Mouse (Mus musculus) midbrain, embryonic 15.5 days (tissue): ENCODE measurements around the gene Batf. TPM values are rescaled to one million over a fixed set of nuclear protein-coding genes. Genes with fewer than 3 reads are reported as not detected.
"Not testable (repeated sequence)": the region's sequence is repeated elsewhere in the genome, so short reads cannot be mapped to it uniquely, and the experiment has no call there.

Experiments
- ATAC-seq: fragments of 200-750 bp; cut with Nextera tagmentation; replicated peaks from 2 replicates; pipeline ENCODE4 v1.8.0; 2017; ENCODE audit warnings: moderate TSS enrichment
- H3K27ac ChIP-seq: fragments of 300-500 bp; sonication (generic); 2 replicates; pipeline ENCODE4 v1.5.1; 2015; ENCODE audit warnings: mild to moderate bottlenecking, inconsistent platforms
- H3K27me3 ChIP-seq: fragments of 300-500 bp; sonication (generic); replicated peaks from 2 replicates; pipeline ENCODE4 v1.6.1; 2015; ENCODE audit warnings: inconsistent platforms
- H3K36me3 ChIP-seq: fragments of 300-500 bp; sonication (generic); replicated peaks from 2 replicates; pipeline ENCODE4 v1.6.1; 2015; ENCODE audit warnings: inconsistent platforms
- H3K4me1 ChIP-seq: fragments of 300-500 bp; sonication (generic); 2 replicates; pipeline ENCODE4 v1.6.1; 2015; ENCODE audit warnings: inconsistent platforms
- H3K4me2 ChIP-seq: fragments of 300-500 bp; sonication (generic); 2 replicates; pipeline ENCODE4 v1.6.1; 2015; ENCODE audit warnings: inconsistent platforms, mild to moderate bottlenecking, moderate library complexity
- H3K4me3 ChIP-seq: fragments of 300-500 bp; sonication (generic); 2 replicates; pipeline ENCODE4 v1.5.1; 2015; ENCODE audit warnings: mild to moderate bottlenecking, inconsistent platforms
- H3K9ac ChIP-seq: fragments of 300-500 bp; sonication (generic); 2 replicates; pipeline ENCODE4 v1.6.1; 2015; ENCODE audit warnings: mild to moderate bottlenecking, inconsistent platforms
- H3K9me3 ChIP-seq: fragments of 300-500 bp; sonication (generic); 2 replicates; pipeline ENCODE4 v1.6.1; 2016; ENCODE audit warnings: inconsistent platforms
- WGBS: fragments of 180-500 bp; shearing (Covaris S2); methylation state at CpG from one replicate; pipeline ENCODE4 v1.1.7; 2015; ENCODE audit warnings: mixed read lengths; 5-methylcytosine and 5-hydroxymethylcytosine counted together
- polyA plus RNA-seq: library from polyadenylated mRNA; unstranded; fragments of >200 nt; fragmentation: Nextera tagmentation; extraction: Ambion mirVana; gene quantifications from 2 replicates; pipeline ENCODE4 v1.2.1, GENCODE M21; 2015

Batf gene
- polyA plus RNA-seq, 1 experiment from 2014 or later = 1.5 TPM

DNA sequence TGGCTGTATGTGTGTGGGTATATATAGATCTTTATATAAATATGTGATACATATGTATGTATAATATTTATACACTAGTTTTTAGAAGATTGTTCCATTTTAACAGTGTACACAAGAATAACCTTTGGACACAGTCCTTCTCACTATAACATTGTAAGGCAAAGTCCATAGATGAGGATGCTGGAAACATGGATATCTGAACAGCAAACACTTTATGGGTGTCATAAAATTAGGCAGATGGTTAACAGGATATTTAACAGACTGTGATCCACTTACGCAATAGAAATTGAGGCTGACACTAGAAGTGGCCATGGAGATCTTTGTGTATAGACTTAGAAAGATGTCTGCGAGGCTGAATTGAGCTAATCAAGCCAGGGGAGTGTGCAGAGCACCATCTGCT, 9.3 kb downstream of the Batf start:
- no peak overlapping the region for H3K27ac ChIP-seq
- WGBS = 90% methylated on average over 2 of the region's 2 CpGs
- no peak overlapping the region for H3K4me3 ChIP-seq
- no peaks in the 10 kb centered on the region for H3K4me1 ChIP-seq
- no peak for ATAC-seq
- no peaks in the 10 kb centered on the region for H3K27me3 ChIP-seq
- no peak overlapping the region for H3K4me2 ChIP-seq
- no peaks in the 10 kb centered on the region for H3K9me3 ChIP-seq
- no peak overlapping the region for H3K9ac ChIP-seq
- H3K36me3 ChIP-seq = no peaks in the 10 kb centered on the region

DNA sequence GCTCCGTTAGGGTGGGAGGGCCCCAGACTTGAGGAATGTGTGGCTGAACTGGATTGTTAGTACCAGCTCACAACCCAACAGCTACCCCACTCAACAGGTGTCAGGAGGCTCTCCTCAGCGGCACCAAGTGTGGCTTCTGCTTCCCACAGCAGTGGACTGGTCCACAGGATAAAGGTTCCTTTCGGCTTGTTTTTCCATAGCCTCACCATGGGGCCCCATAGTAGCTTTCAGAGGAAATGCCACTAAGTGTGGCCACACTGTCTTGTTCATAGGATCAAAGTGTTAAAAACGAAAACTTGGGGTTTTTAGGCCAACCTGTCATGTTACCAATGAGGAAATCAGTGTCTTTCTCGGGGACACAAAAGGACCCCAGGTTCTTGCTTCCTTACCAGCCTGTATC, 10.0 kb downstream of the Batf start:
- Histone ChIP-seq H3K4me3 (no peak overlapping the region), H3K27ac (no peak overlapping the region), H3K4me2 (no peak overlapping the region), H3K9ac (no peak overlapping the region), H3K27me3 (no peaks in the 10 kb centered on the region), H3K4me1 (no peaks in the 10 kb centered on the region), H3K9me3 (no peaks in the 10 kb centered on the region), H3K36me3 (no peaks in the 10 kb centered on the region)
- no peak for ATAC-seq
- WGBS = 87% methylated on average over 5 of the region's 5 CpGs

DNA sequence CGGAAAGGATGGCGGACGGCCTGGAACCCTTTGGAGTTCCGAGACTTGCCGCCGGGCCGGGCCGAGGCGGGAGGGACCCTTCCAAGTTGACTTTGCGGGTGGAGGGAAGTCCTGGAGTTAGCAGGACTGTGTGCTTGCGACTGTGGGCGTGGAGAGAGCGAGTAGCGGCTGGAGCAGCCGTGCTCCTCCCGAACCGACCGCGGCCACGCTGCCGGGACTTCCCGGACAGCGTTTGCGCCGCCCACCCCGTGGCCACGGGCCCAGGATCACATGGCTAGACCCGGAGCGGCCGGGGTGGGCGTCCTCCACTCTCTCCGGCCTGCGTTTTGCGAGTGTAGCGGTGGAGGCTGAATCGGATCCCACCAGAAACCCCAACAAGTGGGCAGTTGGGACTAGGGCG, 11.7 kb downstream of the Batf start:
- not testable (repeated sequence) for H3K9ac ChIP-seq, H3K4me3 ChIP-seq
- WGBS = 46% methylated on average over 17 of the region's 37 CpGs

DNA sequence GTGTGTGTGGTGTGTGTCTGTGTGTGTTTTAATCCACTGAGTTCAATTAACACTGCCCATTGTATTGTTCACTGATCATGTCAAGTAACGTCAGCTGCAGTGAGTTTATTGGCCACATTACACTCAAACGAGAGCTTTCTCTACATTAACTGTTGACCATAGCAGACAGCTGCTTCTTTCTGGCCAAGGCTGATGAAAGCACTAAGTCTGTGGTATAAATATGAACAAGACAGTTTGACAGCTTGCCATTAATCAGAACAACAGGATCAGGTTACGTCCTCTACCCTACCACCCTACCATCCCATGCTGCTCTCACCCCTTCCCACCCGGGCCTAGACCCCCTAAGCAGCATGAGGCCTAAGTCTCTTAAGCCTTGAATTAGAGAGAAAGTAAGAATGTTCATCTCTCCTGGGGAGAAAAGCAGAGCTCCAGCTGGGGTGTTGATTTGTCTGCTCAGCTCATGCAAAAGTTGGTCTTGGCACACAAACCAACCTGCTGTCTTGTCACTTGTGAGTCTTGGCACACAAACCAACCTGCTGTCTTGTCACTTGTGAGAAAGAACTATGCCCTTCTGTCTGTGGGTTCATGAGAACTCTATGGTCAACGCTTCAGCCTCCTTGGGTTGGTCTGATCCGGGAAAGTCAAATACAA, 13.8 kb downstream of the Batf start:
- no peak overlapping the region for H3K4me3 ChIP-seq
- WGBS = 71% methylated on average over 6 of the region's 6 CpGs
- no peak overlapping the region for H3K4me2 ChIP-seq
- H3K36me3 ChIP-seq = no peaks in the 10 kb centered on the region
- H3K9ac ChIP-seq = no peak overlapping the region
- peaks cover 2% of the 10 kb centered on the region; the same call in 1 of the 2 replicates for H3K4me1 ChIP-seq
- no peak overlapping the region for H3K27ac ChIP-seq
- peaks cover 6% of the 10 kb centered on the region; the same call in 1 of the 2 replicates for H3K27me3 ChIP-seq
- no peaks in the 10 kb centered on the region for H3K9me3 ChIP-seq
- ATAC-seq = no peak

More for the DNA sequence above, 11.7 kb downstream of the Batf start:
- ATAC-seq = peak; percentile 42; the same call in 1 of the 2 replicates
- not testable (repeated sequence) for H3K4me1 ChIP-seq, H3K27ac ChIP-seq, H3K9me3 ChIP-seq, H3K27me3 ChIP-seq, H3K36me3 ChIP-seq
- peak overlapping the region; percentile 37 for H3K4me2 ChIP-seq

DNA sequence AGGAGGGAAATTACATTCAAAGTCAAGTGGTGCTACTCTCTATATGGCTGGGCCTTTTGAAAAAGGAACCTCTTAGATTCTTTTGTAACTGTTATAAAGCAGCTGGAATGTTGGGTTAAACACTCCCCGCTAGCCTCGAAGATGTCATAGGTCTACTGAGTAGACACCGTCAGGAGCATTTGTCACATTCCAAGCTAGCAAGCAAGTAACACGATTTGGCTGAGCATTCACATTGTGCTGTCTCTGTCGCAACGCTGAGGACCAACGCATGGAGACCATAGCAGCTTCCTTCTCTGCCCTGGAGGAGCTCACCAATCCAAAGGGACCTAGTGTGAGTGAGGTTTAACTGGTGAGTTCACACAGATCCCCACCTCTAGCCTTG, 14.4 kb downstream of the Batf start:
- peaks cover 6% of the 10 kb centered on the region; the same call in 1 of the 2 replicates for H3K27me3 ChIP-seq
- no peaks in the 10 kb centered on the region for H3K36me3 ChIP-seq
- no peaks in the 10 kb centered on the region for H3K9me3 ChIP-seq
- H3K4me1 ChIP-seq = peaks cover 7% of the 10 kb centered on the region; the same call in 1 of the 2 replicates
- no peak overlapping the region for H3K27ac ChIP-seq
- no peak overlapping the region for H3K4me3 ChIP-seq
- H3K4me2 ChIP-seq = no peak overlapping the region
- ATAC-seq = no peak
- H3K9ac ChIP-seq = no peak overlapping the region
- WGBS = 79% methylated on average over 7 of the region's 7 CpGs

DNA sequence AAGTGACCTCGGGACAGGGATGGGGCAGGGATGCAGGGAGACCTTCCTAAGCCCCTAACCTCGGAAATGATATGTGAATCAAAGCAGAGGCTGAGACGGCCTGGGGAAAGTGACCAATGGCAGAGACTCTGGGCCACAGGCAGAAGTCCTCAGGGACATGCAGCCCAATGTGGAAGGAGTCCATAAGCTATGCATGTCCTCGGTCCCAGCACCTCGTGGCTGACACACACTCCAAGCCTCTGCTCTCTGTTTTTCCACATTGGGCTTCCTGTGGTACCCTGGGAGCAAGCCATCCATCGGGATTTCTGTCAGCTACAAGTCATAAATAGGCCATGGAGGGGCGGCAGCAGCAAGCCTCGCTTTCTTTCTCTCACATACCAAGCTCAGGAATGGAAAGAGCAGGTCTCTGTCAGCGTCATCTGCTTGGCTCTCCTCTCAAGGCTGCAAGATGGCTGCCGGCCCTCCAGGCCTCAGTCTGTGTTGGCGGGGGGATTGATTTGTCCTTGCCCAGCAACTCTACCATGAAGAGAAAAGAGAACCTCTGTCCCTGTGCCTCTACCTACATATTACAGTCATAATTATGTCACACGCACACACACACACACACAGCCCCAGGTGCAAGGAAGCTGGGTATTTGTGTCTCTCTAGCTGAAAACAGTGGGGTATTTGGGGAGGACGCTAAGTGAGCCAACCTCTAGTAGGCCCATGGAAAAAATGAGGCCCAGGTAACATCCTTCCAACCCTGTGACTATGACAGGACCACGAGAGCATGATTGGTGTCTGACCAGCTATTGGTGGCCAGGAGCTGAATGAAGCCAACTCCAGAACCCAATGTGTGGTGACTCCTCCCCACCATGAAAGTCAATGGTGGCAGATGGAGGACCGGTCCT, 15.9 kb downstream of the Batf start:
- peaks cover 8% of the 10 kb centered on the region; the same call in 1 of the 2 replicates for H3K4me1 ChIP-seq
- no peaks in the 10 kb centered on the region for H3K9me3 ChIP-seq
- H3K4me2 ChIP-seq = no peak overlapping the region
- no peak for ATAC-seq
- peaks cover 6% of the 10 kb centered on the region; the same call in 1 of the 2 replicates for H3K27me3 ChIP-seq
- WGBS = 80% methylated on average over 15 of the region's 15 CpGs
- H3K4me3 ChIP-seq = no peak overlapping the region
- H3K36me3 ChIP-seq = no peaks in the 10 kb centered on the region
- no peak overlapping the region for H3K9ac ChIP-seq
- H3K27ac ChIP-seq = no peak overlapping the region

DNA sequence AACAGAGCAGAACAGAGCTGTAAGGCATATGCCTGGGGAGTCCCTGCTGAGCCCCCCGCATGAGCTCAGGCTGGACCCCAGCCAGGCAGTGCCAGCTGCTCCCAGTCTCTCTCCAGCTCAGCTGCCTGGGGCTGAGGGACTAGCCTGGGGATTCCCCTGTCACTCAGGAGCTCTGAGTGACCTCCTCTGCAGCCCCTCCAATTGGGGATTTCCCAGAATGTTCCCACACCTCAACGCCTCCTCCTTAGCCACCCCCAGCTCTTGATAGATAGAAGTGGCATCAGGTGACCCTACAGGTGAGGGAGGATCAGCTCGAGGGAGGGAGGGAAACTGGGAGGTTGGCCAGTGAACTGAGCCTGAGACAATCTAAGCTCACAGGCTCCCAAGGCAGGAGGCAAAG, 17.0 kb downstream of the Batf start:
- Histone ChIP-seq H3K9ac (no peak overlapping the region), H3K36me3 (no peaks in the 10 kb centered on the region), H3K27ac (no peak overlapping the region), H3K4me1 (peaks cover 8% of the 10 kb centered on the region; the same call in 1 of the 2 replicates), H3K27me3 (peaks cover 6% of the 10 kb centered on the region; the same call in 1 of the 2 replicates), H3K4me3 (no peak overlapping the region), H3K9me3 (no peaks in the 10 kb centered on the region), H3K4me2 (no peak overlapping the region)
- no peak for ATAC-seq
- 74% methylated on average over 3 of the region's 3 CpGs for WGBS

DNA sequence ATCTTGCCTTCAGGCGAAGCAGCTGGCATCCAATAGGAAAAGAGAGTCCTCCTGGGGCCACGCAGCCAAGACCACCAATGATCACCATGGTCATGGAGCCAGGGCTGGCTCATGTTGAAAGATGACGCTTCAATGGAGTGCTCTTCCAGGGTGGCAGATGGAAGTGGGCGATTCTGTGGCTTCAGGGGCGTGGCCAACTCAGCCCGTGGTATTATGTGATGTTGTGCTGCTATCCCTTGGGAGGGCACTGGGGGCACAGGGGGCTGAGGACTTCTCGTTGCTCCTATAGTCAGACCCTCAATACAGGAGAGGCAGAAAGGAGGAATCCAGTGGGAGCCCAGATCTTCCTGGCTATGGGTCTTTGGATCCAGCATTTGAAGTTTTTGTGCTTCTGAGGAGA, 18.1 kb downstream of the Batf start:
- peaks cover 6% of the 10 kb centered on the region; the same call in 1 of the 2 replicates for H3K27me3 ChIP-seq
- no peak overlapping the region for H3K4me2 ChIP-seq
- ATAC-seq = no peak
- H3K36me3 ChIP-seq = no peaks in the 10 kb centered on the region
- H3K4me3 ChIP-seq = no peak overlapping the region
- H3K9me3 ChIP-seq = no peaks in the 10 kb centered on the region
- peaks cover 8% of the 10 kb centered on the region; the same call in 1 of the 2 replicates for H3K4me1 ChIP-seq
- H3K9ac ChIP-seq = no peak overlapping the region
- H3K27ac ChIP-seq = no peak overlapping the region
- 69% methylated on average over 7 of the region's 7 CpGs for WGBS

DNA sequence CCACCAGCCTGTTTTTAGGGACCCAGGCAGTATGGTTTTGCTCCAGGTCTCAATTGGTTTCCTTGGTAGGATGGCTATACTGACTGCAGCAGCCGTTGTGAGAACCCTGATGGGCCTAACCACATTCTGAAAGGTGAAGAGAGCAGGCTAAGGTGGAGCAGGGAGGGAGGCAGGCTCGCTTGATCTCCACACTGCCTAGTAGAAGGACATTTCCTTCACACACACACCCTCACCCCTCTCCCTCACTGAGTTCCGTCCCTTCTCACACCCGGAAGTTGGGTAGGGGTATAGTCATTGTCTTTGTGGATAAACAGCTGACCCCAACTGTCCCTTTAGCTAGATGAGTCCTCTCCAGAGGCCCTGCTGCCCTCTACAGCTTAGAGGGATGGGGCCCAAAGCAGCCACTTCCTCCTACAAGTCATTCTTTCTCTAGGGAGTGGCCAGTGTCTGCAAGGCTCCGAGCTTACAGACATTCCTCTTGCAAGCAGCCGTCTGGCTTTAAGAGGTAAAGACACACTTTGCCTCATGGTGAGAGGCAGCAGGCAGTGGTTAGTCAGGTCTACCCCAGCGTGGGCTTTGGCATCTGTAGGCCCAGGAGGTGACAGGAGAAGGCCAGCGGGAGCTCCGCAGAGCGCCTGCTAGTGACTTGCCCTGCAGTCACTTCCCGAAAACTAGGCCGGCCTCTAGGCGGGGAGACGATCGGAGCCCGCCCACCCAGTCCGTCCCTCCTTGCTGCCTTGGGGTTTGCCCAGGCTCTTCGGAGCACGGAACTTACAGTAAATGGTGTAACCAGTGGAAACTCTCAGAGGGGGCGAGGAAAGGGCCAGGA, 18.7 kb downstream of the Batf start:
- H3K4me1 ChIP-seq = peaks cover 8% of the 10 kb centered on the region; the same call in 1 of the 2 replicates
- H3K4me3 ChIP-seq = peak overlapping the region; percentile 11
- H3K36me3 ChIP-seq = no peaks in the 10 kb centered on the region
- ATAC-seq = no peak
- peak overlapping the region; percentile 47 for H3K4me2 ChIP-seq
- H3K27me3 ChIP-seq = peaks cover 6% of the 10 kb centered on the region; the same call in 1 of the 2 replicates
- WGBS = 13% methylated on average over 20 of the region's 20 CpGs
- no peak overlapping the region for H3K27ac ChIP-seq
- H3K9ac ChIP-seq = peak overlapping the region; percentile 5; the same call in 1 of the 2 replicates
- H3K9me3 ChIP-seq = no peaks in the 10 kb centered on the region

DNA sequence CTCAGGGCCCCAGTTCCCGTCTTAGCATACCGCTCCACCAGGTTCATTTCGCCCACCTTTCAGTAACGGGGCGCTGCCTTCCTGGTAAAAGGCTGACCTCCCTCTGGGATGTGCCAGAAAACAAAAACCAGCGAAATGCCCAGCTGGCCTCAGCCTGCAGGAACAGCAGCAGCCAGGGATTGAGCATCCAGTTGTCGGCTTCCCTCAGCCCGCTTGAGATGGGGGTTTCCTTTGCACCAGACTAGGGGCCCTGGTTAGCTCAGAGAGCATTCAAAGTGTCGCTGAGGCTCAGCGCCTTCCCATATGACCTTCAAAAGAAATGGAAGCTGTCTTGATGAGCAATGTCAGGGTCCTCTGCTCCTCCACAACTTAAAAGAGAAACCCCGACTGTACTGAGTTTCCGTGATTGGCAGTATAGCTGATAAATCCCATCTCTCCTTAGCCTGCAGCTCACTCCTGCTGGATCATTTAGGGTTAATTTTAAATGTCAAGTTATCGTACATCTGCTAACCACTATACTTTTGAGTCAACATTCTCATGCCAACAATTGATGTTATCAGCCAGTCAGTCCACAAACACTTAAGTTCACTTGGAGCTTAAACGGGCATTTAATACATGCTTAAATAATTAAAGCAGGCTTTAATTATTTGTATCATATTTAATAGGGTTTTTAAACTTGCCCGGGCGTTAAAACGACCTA, 19.5 kb downstream of the Batf start:
- Histone ChIP-seq H3K27me3 (peaks cover 6% of the 10 kb centered on the region; the same call in 1 of the 2 replicates), H3K27ac (no peak overlapping the region), H3K4me2 (peak overlapping the region; percentile 47), H3K4me3 (peak overlapping the region; percentile 11), H3K36me3 (no peaks in the 10 kb centered on the region), H3K9ac (peak overlapping the region; percentile 5; the same call in 1 of the 2 replicates), H3K9me3 (no peaks in the 10 kb centered on the region), H3K4me1 (peaks cover 8% of the 10 kb centered on the region; the same call in 1 of the 2 replicates)
- WGBS = 26% methylated on average over 17 of the region's 17 CpGs
- ATAC-seq = no peak

DNA sequence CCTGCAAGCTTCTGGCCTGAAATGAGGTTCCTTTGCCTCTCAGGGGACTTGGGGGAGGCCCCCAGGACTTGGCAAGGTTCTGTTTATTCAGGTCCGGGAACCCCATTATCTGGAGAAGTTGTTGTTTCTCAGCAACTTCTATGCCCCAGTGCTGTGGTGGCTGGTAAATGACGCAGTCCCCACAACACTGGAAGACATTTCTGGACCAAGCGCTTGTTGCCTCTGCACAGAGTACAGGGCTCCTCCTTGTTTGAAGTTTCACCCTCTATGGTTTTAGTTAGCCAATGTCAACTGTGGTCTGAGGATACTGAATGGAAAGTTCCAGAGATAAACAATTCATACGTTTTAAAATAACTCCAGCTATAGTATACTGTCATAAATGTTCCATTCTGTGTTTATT, 20.4 kb downstream of the Batf start:
- Histone ChIP-seq H3K4me1 (peaks cover 8% of the 10 kb centered on the region; the same call in 1 of the 2 replicates), H3K27ac (no peak overlapping the region), H3K4me3 (no peak overlapping the region), H3K36me3 (no peaks in the 10 kb centered on the region), H3K4me2 (no peak overlapping the region), H3K9me3 (no peaks in the 10 kb centered on the region), H3K9ac (no peak overlapping the region), H3K27me3 (peaks cover 6% of the 10 kb centered on the region; the same call in 1 of the 2 replicates)
- ATAC-seq = no peak
- WGBS = 84% methylated on average over 4 of the region's 4 CpGs
